Mouse (Mus musculus) cerebellum, postnatal 36 days (tissue): ENCODE measurements around the gene Olfr913.

ENCODE experiments used
- DNase-seq, 2 experiments: peaks; one replicate each; pipeline ENCODE4 v3.0.0; 2021 to 2022; ENCODE audit warnings: mixed read lengths in 2 of 2

Gene Olfr913

DNA sequence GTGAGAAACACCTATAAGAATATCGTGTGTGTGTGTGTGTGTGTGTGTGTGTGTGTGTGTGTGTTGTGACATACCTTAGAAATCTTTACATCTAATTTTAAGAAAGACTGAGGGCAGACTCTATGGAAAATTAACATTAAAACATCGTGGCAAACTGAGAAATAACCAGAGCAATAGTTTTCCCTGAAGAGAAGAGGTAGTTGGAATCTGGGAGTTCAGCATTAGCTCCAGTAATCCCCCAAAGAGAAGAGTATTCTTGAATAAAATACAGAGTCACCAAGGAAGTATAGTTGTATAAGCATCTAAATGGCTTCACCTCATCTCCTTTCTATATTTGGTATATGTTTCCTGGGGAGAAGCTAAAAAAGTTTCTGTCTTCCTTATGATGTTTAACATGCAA, at the start of gene Olfr913:
Olfr913 (plus strand) TSS at position 301 of the 400 bp plus-strand sequence.
- no peak for DNase-seq

DNA sequence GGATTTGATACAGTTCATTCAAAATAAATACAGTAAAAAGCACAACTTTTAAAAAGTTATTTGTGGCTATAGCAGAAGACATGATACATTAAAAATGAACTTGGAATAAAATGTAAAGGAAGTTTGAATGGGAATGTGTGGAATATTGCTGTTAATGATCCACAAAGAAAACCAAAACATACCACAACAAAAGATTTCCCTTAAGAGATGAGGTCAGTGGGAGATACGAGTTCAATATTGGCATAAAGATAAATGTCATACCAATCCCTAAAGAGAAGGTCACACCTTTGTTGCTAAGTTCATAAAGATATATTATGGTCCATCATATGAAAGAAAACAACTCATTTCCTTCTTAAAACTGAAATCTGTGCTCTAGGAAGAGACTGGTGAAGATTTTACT, 12.7 kb upstream of the Olfr913 start, which contains the start of gene Olfr912:
Olfr912 (plus strand) TSS at position 301 of the 400 bp plus-strand sequence.
- DNase-seq: no peak

DNA sequence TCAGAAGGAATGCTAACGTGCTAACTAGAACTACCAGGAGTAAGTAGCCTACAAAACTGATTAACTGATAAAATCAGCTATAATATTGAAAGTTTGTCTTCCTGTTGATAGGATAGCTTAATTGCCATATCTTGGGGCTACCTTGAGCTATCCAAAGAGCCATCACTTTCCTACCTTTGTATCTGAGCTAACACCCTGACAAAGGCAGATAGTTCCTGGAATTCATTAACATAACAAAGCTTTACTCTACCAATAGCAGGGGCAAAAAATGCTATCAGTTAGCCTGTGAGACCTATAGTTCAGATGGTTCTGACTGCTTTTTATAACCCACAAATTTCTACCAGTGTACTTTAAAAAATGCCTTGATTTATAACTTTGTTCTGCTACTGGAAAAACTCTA, 1.5 kb upstream of the Olfr913 start:
- no peak for DNase-seq

DNA sequence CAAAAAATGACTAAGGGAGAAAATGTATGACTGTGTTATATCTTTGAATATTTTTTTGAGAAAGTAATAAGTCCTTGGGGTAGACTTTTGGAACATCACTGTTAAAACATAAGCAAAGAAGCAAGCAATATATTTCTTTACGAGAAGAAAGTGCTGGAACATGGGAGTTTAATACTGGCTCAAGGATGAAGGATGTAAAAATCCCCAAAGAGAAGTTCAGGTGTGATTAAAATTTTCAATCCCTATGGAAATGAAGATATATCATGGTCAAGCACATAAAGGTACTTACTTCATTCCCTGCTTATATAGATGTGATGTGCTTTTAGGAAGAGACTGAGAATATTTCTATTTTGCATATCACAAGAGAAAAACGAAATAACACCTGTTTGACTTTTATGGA, 12.2 kb downstream of the Olfr913 start, which contains the start of gene Olfr914:
Olfr914 (plus strand) TSS at position 301 of the 400 bp plus-strand sequence.
- no peak for DNase-seq

DNA sequence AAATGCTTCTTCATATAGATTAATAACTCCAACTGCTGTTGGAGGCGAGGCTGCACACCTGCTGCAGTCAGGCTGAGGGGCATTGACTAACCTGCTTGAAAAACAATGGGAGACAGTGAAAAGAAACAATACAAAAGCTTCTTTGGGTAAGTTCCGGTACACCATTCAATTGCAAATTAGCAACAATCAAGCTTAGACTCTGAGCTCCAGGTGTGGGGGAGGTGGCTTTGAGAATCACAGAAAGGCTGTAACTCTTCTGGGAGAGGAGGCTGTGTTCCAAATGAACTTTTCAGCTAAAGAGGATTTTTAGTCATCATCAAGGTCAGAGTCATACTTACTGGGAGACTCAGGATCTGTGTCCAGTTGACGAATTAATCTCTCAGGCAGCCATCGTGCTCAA, 39.8 kb downstream of the Olfr913 start:
- no peak for DNase-seq
